Mouse (Mus musculus) embryonic facial prominence, embryonic 15.5 days (tissue): ENCODE measurements around the gene Adgrf1. TPM values are rescaled to one million over a fixed set of nuclear protein-coding genes. Genes with fewer than 3 reads are reported as not detected.

Experiments
- ATAC-seq: fragments of 200-750 bp; cut with Nextera tagmentation; 2 replicates; pipeline ENCODE4 v1.8.0; 2017; ENCODE audit warnings: low read depth, moderate TSS enrichment; ENCODE audit not compliant: insufficient number of reproducible peaks, low FRiP score, low TSS enrichment
- H3K27ac ChIP-seq: fragments of 300-500 bp; sonication (generic); replicated peaks from 2 replicates; pipeline ENCODE4 v1.5.1; 2015; ENCODE audit warnings: mild to moderate bottlenecking, inconsistent platforms
- H3K27me3 ChIP-seq: fragments of 300-500 bp; sonication (generic); 2 replicates; pipeline ENCODE4 v1.6.1; 2015; ENCODE audit warnings: inconsistent platforms
- H3K36me3 ChIP-seq: fragments of 300-500 bp; sonication (generic); 2 replicates; pipeline ENCODE4 v1.6.1; 2015; ENCODE audit warnings: mild to moderate bottlenecking, inconsistent platforms
- H3K4me1 ChIP-seq: fragments of 300-500 bp; sonication (generic); 2 replicates; pipeline ENCODE4 v1.6.1; 2015; ENCODE audit warnings: inconsistent platforms
- H3K4me2 ChIP-seq: fragments of 300-500 bp; sonication (generic); replicated peaks from 2 replicates; pipeline ENCODE4 v1.6.1; 2015; ENCODE audit warnings: mild to moderate bottlenecking, inconsistent platforms
- H3K4me3 ChIP-seq: fragments of 300-500 bp; sonication (generic); replicated peaks from 2 replicates; pipeline ENCODE4 v1.5.1; 2015; ENCODE audit warnings: mild to moderate bottlenecking, inconsistent platforms
- H3K9ac ChIP-seq: fragments of 300-500 bp; sonication (generic); 2 replicates; pipeline ENCODE4 v1.6.1; 2015; ENCODE audit warnings: inconsistent platforms
- H3K9me3 ChIP-seq: fragments of 300-500 bp; sonication (generic); replicated peaks from 2 replicates; pipeline ENCODE4 v1.6.1; 2016; ENCODE audit warnings: inconsistent platforms
- WGBS: fragments of 180-500 bp; shearing (Covaris S2); methylation state at CpG from one replicate; pipeline ENCODE4 v1.1.7; 2015; 5-methylcytosine and 5-hydroxymethylcytosine counted together
- polyA plus RNA-seq: library from polyadenylated mRNA; unstranded; fragments of >200 nt; fragmentation: Nextera tagmentation; extraction: Ambion mirVana; gene quantifications from 2 replicates; pipeline ENCODE4 v1.2.1, GENCODE M21; 2015

The Adgrf1 gene
- polyA plus RNA-seq, 1 experiment from 2014 or later, result 0.04 TPM

GRCm38 (mm10) chr17:43362881-43363280 is 92.8 kb downstream of the Adgrf1 start:
- Histone ChIP-seq H3K27me3 (no peaks in the 10 kb centered on the region), H3K9ac (no peak overlapping the region), H3K9me3 (no peaks in the 10 kb centered on the region), H3K4me1 (peaks cover 10% of the 10 kb centered on the region; the same call in 1 of the 2 replicates), H3K36me3 (no peaks in the 10 kb centered on the region), H3K4me2 (no peak overlapping the region), H3K4me3 (no peak overlapping the region), H3K27ac (no peak overlapping the region)
- no peak for ATAC-seq
- 63% methylated on average over 6 of the region's 6 CpGs for WGBS

- WGBS, result 60% methylated on average over 6 of the region's 6 CpGs
- ATAC-seq, result no peak
- H3K27ac ChIP-seq, result no peak overlapping the region
- H3K9ac ChIP-seq, result no peak overlapping the region
- no peaks in the 10 kb centered on the region for H3K36me3 ChIP-seq
- H3K4me1 ChIP-seq, result 0 out of 2 replicates have a peak, but pooled peaks cover 6% of the 10 kb centered on the region
- no peaks in the 10 kb centered on the region for H3K9me3 ChIP-seq
- no peak overlapping the region for H3K4me2 ChIP-seq
- H3K27me3 ChIP-seq, result no peaks in the 10 kb centered on the region
- no peak overlapping the region for H3K4me3 ChIP-seq
Observed at GRCm38 (mm10) chr17:43363921-43364320, 93.8 kb downstream of the Adgrf1 start.

GRCm38 (mm10) chr17:43365297-43365696 is 95.2 kb downstream of the Adgrf1 start:
- Histone ChIP-seq H3K27me3 (no peaks in the 10 kb centered on the region), H3K9ac (no peak overlapping the region), H3K36me3 (no peaks in the 10 kb centered on the region), H3K4me1 (0 out of 2 replicates have a peak, but pooled peaks cover 3% of the 10 kb centered on the region), H3K9me3 (no peaks in the 10 kb centered on the region), H3K4me3 (no peak overlapping the region), H3K4me2 (no peak overlapping the region), H3K27ac (no peak overlapping the region)
- WGBS, result 79% methylated on average over 6 of the region's 6 CpGs
- no peak for ATAC-seq

- 72% methylated on average over 9 of the region's 9 CpGs for WGBS
- no peak for ATAC-seq
- H3K27ac ChIP-seq, result no peak overlapping the region
Observed at GRCm38 (mm10) chr17:43366486-43366885, 96.4 kb downstream of the Adgrf1 start.

GRCm38 (mm10) chr17:43368171-43368576 is 98.0 kb downstream of the Adgrf1 start:
- Histone ChIP-seq H3K4me1 (no peaks in the 10 kb centered on the region), H3K36me3 (no peaks in the 10 kb centered on the region), H3K4me2 (no peak overlapping the region), H3K27me3 (no peaks in the 10 kb centered on the region), H3K27ac (no peak overlapping the region), H3K9me3 (no peaks in the 10 kb centered on the region), H3K9ac (no peak overlapping the region), H3K4me3 (no peak overlapping the region)
- 67% methylated on average over 5 of the region's 5 CpGs for WGBS
- ATAC-seq, result no peak

More at GRCm38 (mm10) chr17:43366486-43366885, 96.4 kb downstream of the Adgrf1 start:
- no peak overlapping the region for H3K4me2 ChIP-seq
- no peak overlapping the region for H3K9ac ChIP-seq
- no peaks in the 10 kb centered on the region for H3K36me3 ChIP-seq
- no peaks in the 10 kb centered on the region for H3K9me3 ChIP-seq
- no peaks in the 10 kb centered on the region for H3K27me3 ChIP-seq
- no peaks in the 10 kb centered on the region for H3K4me1 ChIP-seq
- H3K4me3 ChIP-seq, result no peak overlapping the region

- Histone ChIP-seq H3K9me3 (no peaks in the 10 kb centered on the region), H3K27me3 (no peaks in the 10 kb centered on the region), H3K4me2 (no peak overlapping the region), H3K9ac (no peak overlapping the region), H3K4me3 (no peak overlapping the region), H3K27ac (no peak overlapping the region), H3K36me3 (no peaks in the 10 kb centered on the region), H3K4me1 (no peaks in the 10 kb centered on the region)
- no peak for ATAC-seq
- 70% methylated on average over 4 of the region's 4 CpGs for whole genome bisulfite sequencing
Observed at GRCm38 (mm10) chr17:43372604-43373003, 102.5 kb downstream of the Adgrf1 start.

- WGBS, result 64% methylated on average over 4 of the region's 4 CpGs
- H3K27me3 ChIP-seq, result no peaks in the 10 kb centered on the region
- H3K9ac ChIP-seq, result no peak overlapping the region
- H3K4me2 ChIP-seq, result no peak overlapping the region
- H3K4me3 ChIP-seq, result no peak overlapping the region
- no peaks in the 10 kb centered on the region for H3K36me3 ChIP-seq
- ATAC-seq, result no peak
- no peaks in the 10 kb centered on the region for H3K4me1 ChIP-seq
- H3K27ac ChIP-seq, result no peak overlapping the region
- H3K9me3 ChIP-seq, result no peaks in the 10 kb centered on the region
Observed at GRCm38 (mm10) chr17:43374020-43374419, 103.9 kb downstream of the Adgrf1 start.

Other genes with a start within 250 kb of the Adgrf1 start
- gene Adgrf5, start 90.1 kb downstream of the Adgrf1 start, polyA plus RNA-seq, result 10.9 and 11.2 TPM in 2 replicates
- gene Mep1a, start 232.5 kb downstream of the Adgrf1 start, polyA plus RNA-seq, result 0.25 and 0.40 TPM in 2 replicates